Mouse (Mus musculus): ENCODE data around the gene Mfap5.
A peak's percentile ranks its signal among the peaks of the same experiment; 100 is the strongest.

DNA sequence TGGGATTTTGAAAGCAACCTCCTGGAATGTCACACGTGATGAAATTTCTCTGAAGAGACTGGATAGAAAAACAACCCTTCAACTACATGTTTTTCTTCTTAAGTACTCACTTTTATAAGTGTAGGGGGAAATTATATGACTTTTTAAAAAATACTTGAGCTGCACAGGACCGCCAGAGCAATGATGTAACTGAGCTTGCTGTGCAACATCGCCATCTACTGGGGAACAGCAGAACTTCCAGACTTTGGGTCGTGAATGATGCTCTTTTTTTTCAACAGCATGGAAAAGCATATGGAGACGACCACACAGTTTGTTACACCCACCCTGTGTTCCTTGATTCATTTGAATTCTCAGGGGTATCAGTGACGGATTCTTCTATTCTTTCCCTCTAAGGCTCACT lies 56.8 kb downstream of the Mfap5 start:
- TF ChIP-seq CTCF (IDR thresholded peaks at IDR 0.05; ENCODE audit: control insufficient read depth, insufficient read depth, insufficient replicate concordance, low read depth, low read length) (peak; percentile 66; the same call in 1 of the 2 replicates), POLR2A (IDR thresholded peaks at IDR 0.05; ENCODE audit: control insufficient read depth, low read depth, low read length) (no peak)

Measured in testis, adult 2 months (tissue).